Mouse (Mus musculus) adrenal gland, adult (tissue): ENCODE results near the gene Plekhn1.

Experiments used
- DNase-seq, 2 experiments: peaks; one replicate each; pipeline ENCODE4 v3.0.0; 2022 to 2023; ENCODE audit warnings: low spot score in 1 of 2; ENCODE audit not compliant: inconsistent age in 2 of 2

Gene Plekhn1

GRCm38 (mm10) chr4:156215649-156216048 is 19.0 kb downstream of the Plekhn1 start, which contains the start of gene Perm1:
Perm1 (plus strand) TSS chr4:156215868.
- DNase-seq = peak; percentile 90 to 97

- DNase-seq = no peak
These were observed 21.5 kb downstream of the Plekhn1 start for GRCm38 (mm10) chr4:156213134-156213533.

GRCm38 (mm10) chr4:156209963-156210635 is 24.6 kb downstream of the Plekhn1 start:
- DNase-seq = no peak

- DNase-seq = no peak
These were observed 25.8 kb downstream of the Plekhn1 start for GRCm38 (mm10) chr4:156208872-156209271.

- peak; percentile 34 to 72 for DNase-seq
These were observed 31.1 kb downstream of the Plekhn1 start for GRCm38 (mm10) chr4:156203413-156204131.

GRCm38 (mm10) chr4:156203001-156203412 is 31.6 kb downstream of the Plekhn1 start, which contains the start of gene AW011738:
AW011738 (plus strand) TSS chr4:156203304.
- DNase-seq = peak; percentile 81 to 84

- DNase-seq = peak in 1 of 2 experiments; percentile 53
These were observed 32.2 kb downstream of the Plekhn1 start for GRCm38 (mm10) chr4:156202462-156202893.

GRCm38 (mm10) chr4:156200623-156201475 is 33.8 kb downstream of the Plekhn1 start, which contains the start of gene Isg15:
Isg15 (minus strand) TSS chr4:156200818.
- DNase-seq = peak in 1 of 2 experiments; percentile 76

- DNase-seq = peak; percentile 94 to 97
These were observed 36.8 kb downstream of the Plekhn1 start for GRCm38 (mm10) chr4:156197829-156198205.

GRCm38 (mm10) chr4:156197131-156197828 is 37.4 kb downstream of the Plekhn1 start, which contains the start of gene Agrn:
Agrn (minus strand) TSS chr4:156197488.
- DNase-seq = peak; percentile 83 to 88

GRCm38 (mm10) chr4:156195927-156196870 is 38.5 kb downstream of the Plekhn1 start:
- DNase-seq = peak; percentile 60 to 67

GRCm38 (mm10) chr4:156194346-156194745 is 40.3 kb downstream of the Plekhn1 start:
- DNase-seq = no peak

- no peak for DNase-seq
These were observed 40.8 kb downstream of the Plekhn1 start for GRCm38 (mm10) chr4:156193906-156194305.

- no peak for DNase-seq
These were observed 41.5 kb downstream of the Plekhn1 start for GRCm38 (mm10) chr4:156193200-156193590.

GRCm38 (mm10) chr4:156192421-156193199 is 42.0 kb downstream of the Plekhn1 start:
- no peak for DNase-seq

GRCm38 (mm10) chr4:156188811-156189323 is 45.8 kb downstream of the Plekhn1 start:
- DNase-seq = no peak

GRCm38 (mm10) chr4:156188162-156188810 is 46.4 kb downstream of the Plekhn1 start:
- DNase-seq = no peak
